Mouse (Mus musculus) left cerebral cortex, adult 6 months (tissue): ENCODE results near the gene Mrpl11. TPM values are rescaled to one million over a fixed set of nuclear protein-coding genes. Genes with fewer than 3 reads are reported as not detected.

Experiments used
- long read RNA-seq, 2 experiments: library from polyadenylated mRNA; unstranded; transcript quantifications; one replicate each; pipeline ENCODE4 v2.0.0; 2019 to 2020
- polyA plus RNA-seq: library from polyadenylated mRNA; unstranded; fragments of <200 nt; fragmentation: Nextera tagmentation; gene quantifications from 2 replicates; pipeline ENCODE4 v1.2.3, GENCODE M21; 2021

Mrpl11 gene
- polyA plus RNA-seq, result 133 and 161 TPM in 2 replicates
- long read RNA-seq, experiment 1, transcript Mrpl11-201 (5 exons, 3,045 nt), result major isoform, 54 of 73 reads
- long read RNA-seq, experiment 1, transcript Mrpl11-204 (5 exons, 813 nt), result minor isoform, 6 of 73 reads
- long read RNA-seq, experiment 1, transcript Mrpl11-203 (4 exons, 687 nt), result minor isoform, 10 of 73 reads
- long read RNA-seq, experiment 1, partial matches to known transcripts, result 1 of 73 reads
- long read RNA-seq, experiment 1, other reads (novel, unspliced or antisense), result 2 of 73 reads
- long read RNA-seq, experiment 2, transcript Mrpl11-204 (5 exons, 813 nt), result minor isoform, 11 of 142 reads
- long read RNA-seq, experiment 2, transcript Mrpl11-201 (5 exons, 3,045 nt), result major isoform, 119 of 142 reads
- long read RNA-seq, experiment 2, partial matches to known transcripts, result 9 of 142 reads
- long read RNA-seq, experiment 2, other reads (novel, unspliced or antisense), result 2 of 142 reads

DNA sequence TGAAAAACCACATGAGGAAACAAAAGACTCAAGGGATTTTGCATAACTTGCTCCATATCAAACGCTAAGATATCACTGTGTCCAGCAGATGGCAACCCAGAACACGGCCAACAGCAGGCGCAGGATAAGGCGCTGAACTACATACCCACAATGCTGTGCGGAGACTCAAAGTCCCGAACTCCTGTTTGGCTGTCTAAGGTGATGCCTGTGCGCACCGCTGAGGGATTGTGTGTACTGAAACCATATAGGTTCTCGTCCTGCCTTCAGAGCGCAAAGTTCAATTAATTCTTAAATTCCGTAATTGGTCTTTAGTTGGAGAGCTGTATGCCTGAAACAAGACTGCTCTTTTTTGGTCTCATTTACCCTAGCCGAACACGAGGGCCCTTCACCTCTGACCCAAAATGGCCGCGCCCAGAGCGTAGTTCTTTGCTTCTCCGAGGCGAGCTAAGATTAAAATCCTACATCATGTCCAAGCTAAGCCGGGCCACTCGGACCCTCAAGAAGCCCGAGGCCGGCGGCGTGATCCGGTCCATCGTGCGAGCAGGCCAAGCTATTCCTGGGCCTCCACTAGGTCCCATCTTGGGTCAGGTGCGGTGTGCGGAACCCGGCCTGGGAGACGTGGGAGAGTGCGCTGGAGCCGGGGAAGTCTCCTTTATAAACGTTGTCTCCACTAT, at the start of gene Mrpl11:
Mrpl11 (plus strand) TSS at position 220 of the 674 bp plus-strand sequence.

DNA sequence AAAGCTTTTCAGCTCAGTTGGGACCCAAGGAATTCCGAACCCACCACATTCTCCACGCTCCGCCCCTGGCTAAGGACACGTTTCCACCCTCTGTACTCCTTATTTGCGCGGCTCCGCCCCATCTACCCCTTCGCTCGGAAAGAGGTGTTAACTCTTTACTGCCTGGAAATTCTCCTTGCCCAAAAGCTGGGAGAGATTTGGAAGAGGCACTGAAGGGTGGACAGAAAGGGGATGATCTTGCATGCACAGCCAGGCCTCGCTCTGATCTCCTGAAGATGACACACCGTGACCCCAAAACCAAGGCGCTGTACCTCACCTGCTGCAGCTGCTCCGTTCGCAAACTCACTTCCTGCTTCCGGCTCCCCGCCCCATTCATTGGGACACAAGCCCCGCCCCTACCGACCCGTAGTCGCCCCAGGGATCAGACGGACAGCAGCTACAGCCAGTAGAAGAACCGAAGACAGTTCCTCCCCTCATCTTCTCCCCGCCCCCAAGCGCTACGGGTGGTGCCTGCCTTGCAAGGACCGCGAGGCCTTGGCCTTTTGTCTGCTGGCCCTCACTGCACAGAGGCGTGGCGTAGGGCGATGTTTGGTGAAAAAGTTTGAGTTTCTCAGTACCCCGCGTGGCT, 33.9 kb upstream of the Mrpl11 start, which contains the start of gene Dpp3:
Dpp3 (minus strand) TSS at position 384 of the 628 bp plus-strand sequence.

DNA sequence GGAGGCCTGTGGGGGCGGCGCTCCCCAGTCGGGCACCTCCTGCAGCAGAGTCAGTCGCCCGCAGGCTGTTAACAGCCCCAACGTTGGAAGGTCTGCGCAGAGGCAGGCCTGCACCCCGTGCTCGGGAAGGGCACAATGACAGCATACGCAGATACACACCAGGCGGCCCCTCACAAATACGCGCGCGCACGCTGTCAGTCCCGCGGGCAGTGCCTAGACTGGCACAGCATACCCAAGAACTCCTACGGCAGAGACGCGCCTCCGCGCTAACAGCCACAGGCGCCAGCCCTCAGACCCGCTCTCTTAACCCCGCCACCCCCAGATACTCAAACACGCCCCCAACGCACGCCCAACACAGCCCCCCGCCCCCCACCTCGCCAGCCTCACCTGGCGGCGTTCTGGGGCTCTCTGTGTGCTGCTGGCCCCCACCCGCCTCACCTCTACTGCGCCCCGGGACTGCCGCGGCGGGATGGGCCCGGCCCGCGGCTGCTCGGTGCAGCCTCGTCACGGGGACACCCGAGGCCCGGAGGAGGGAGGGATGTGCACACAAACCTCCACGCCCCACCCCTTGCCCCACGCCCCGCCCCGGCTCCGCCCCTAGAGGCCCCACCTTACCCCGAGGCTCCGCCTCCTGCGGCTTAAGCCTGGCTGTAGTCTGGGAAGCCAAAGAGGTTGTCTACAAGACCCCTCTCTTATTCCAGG, 19.2 kb upstream of the Mrpl11 start, which contains the start of gene Peli3:
Peli3 (minus strand) TSS at position 577 of the 702 bp plus-strand sequence.

DNA sequence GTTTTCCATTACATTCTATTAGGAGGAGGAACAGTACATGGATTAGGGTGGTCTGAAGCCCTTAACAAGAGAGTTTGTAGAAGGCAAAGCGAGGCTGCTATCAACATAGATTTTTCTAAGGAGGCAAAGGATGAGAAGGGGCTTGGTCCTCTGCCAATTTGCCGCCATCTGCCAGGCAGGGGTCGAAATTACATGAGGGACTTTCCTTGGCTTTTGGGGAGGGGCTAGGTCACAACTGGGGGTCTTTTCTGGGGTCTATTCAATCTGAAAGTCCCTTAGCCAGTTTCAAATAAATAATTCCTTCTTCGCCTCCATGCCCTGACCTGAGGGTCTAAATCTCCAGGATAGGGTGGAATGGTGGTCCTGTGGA, 28.3 kb downstream of the Mrpl11 start, which contains the start of gene Npas4:
Npas4 (minus strand) TSS at position 61 of the 370 bp plus-strand sequence.

Other genes starting within 250 kb of the Mrpl11 start
- gene Rbm4b, start 205.7 kb upstream of the Mrpl11 start, polyA plus RNA-seq, result 21.5 and 24.9 TPM in 2 replicates
- gene Rbm4, start 168.2 kb upstream of the Mrpl11 start, polyA plus RNA-seq, result 25.7 and 26.6 TPM in 2 replicates
- gene Gm21992, start 150.5 kb upstream of the Mrpl11 start, polyA plus RNA-seq, result 5.1 and 8.4 TPM in 2 replicates
- 7.6 and 11.1 TPM in 2 replicates for gene Rbm14, start 150.5 kb upstream of the Mrpl11 start, polyA plus RNA-seq
- 37.7 and 46.6 TPM in 2 replicates for gene Ccs, start 122.8 kb upstream of the Mrpl11 start, polyA plus RNA-seq
- 1.5 and 1.8 TPM in 2 replicates for gene Ccdc87, start 122.8 kb upstream of the Mrpl11 start, polyA plus RNA-seq
- 79.0 and 97.4 TPM in 2 replicates for gene Ctsf, start 107.0 kb upstream of the Mrpl11 start, polyA plus RNA-seq
- 0.28 and 1.0 TPM in 2 replicates for gene Actn3, start 84.2 kb upstream of the Mrpl11 start, polyA plus RNA-seq
- gene Zdhhc24, start 83.5 kb upstream of the Mrpl11 start, polyA plus RNA-seq, result 10.3 and 15.3 TPM in 2 replicates
- 7.2 and 18.1 TPM in 2 replicates for gene Bbs1, start 55.5 kb upstream of the Mrpl11 start, polyA plus RNA-seq
- gene Dpp3, start 33.9 kb upstream of the Mrpl11 start, polyA plus RNA-seq, result 20.7 and 24.6 TPM in 2 replicates
- gene Peli3, start 19.0 kb upstream of the Mrpl11 start, polyA plus RNA-seq, result 8.9 and 11.4 TPM in 2 replicates
- gene Npas4, start 28.2 kb downstream of the Mrpl11 start, polyA plus RNA-seq, result 12.7 and 17.4 TPM in 2 replicates
- 6.6 and 8.4 TPM in 2 replicates for gene Slc29a2, start 61.7 kb downstream of the Mrpl11 start, polyA plus RNA-seq
- 129 and 165 TPM in 2 replicates for gene B4gat1, start 76.7 kb downstream of the Mrpl11 start, polyA plus RNA-seq
- 1.7 and 2.9 TPM in 2 replicates for gene AC124502.3, start 76.7 kb downstream of the Mrpl11 start, polyA plus RNA-seq
- 33.0 and 37.7 TPM in 2 replicates for gene Brms1, start 79.2 kb downstream of the Mrpl11 start, polyA plus RNA-seq
- 13.6 and 19.4 TPM in 2 replicates for gene Rin1, start 88.3 kb downstream of the Mrpl11 start, polyA plus RNA-seq
- 2.3 and 4.5 TPM in 2 replicates for gene Cd248, start 105.9 kb downstream of the Mrpl11 start, polyA plus RNA-seq
- 148 and 149 TPM in 2 replicates for gene Tmem151a, start 123.4 kb downstream of the Mrpl11 start, polyA plus RNA-seq
- gene Yif1a, start 126.4 kb downstream of the Mrpl11 start, polyA plus RNA-seq, result 36.4 and 56.7 TPM in 2 replicates
- gene Cnih2, start 136.4 kb downstream of the Mrpl11 start, polyA plus RNA-seq, result 37.0 and 528 TPM in 2 replicates
- 140 and 175 TPM in 2 replicates for gene Rab1b, start 144.9 kb downstream of the Mrpl11 start, polyA plus RNA-seq
- gene Klc2, start 156.4 kb downstream of the Mrpl11 start, polyA plus RNA-seq, result 11.6 and 37.2 TPM in 2 replicates